Mouse (Mus musculus) neural tube, embryonic 15.5 days (tissue): Measurements from ENCODE around the gene Ercc5. TPM values are rescaled to one million over a fixed set of nuclear protein-coding genes. Genes with fewer than 3 reads are reported as not detected.

Experiments
- ATAC-seq: fragments of 200-750 bp; cut with Nextera tagmentation; 2 replicates; pipeline ENCODE4 v1.8.0; 2017; ENCODE audit warnings: mild to moderate bottlenecking, moderate TSS enrichment, moderate library complexity; ENCODE audit not compliant: low FRiP score
- H3K27ac ChIP-seq: fragments of 300-500 bp; sonication (generic); replicated peaks from 2 replicates; pipeline ENCODE4 v1.5.1; 2015; ENCODE audit warnings: mild to moderate bottlenecking, inconsistent platforms
- H3K27me3 ChIP-seq: fragments of 300-500 bp; sonication (generic); replicated peaks from 2 replicates; pipeline ENCODE4 v1.6.1; 2015; ENCODE audit warnings: inconsistent platforms
- H3K36me3 ChIP-seq: fragments of 300-500 bp; sonication (generic); 2 replicates; pipeline ENCODE4 v1.6.1; 2015; ENCODE audit warnings: inconsistent platforms
- H3K4me1 ChIP-seq: fragments of 300-500 bp; sonication (generic); 2 replicates; pipeline ENCODE4 v1.6.1; 2015; ENCODE audit warnings: inconsistent platforms
- H3K4me2 ChIP-seq: fragments of 300-500 bp; sonication (generic); 2 replicates; pipeline ENCODE4 v1.6.1; 2015; ENCODE audit warnings: inconsistent platforms, mild to moderate bottlenecking, moderate library complexity
- H3K4me3 ChIP-seq: fragments of 300-500 bp; sonication (generic); replicated peaks from 2 replicates; pipeline ENCODE4 v1.5.1; 2015; ENCODE audit warnings: mild to moderate bottlenecking, inconsistent platforms
- H3K9ac ChIP-seq: fragments of 300-500 bp; sonication (generic); replicated peaks from 2 replicates; pipeline ENCODE4 v1.6.1; 2015; ENCODE audit warnings: mild to moderate bottlenecking, inconsistent platforms
- H3K9me3 ChIP-seq: fragments of 300-500 bp; sonication (generic); replicated peaks from 2 replicates; pipeline ENCODE4 v1.6.1; 2016; ENCODE audit warnings: inconsistent platforms
- WGBS: fragments of 180-500 bp; shearing (Covaris S2); methylation state at CpG from one replicate; pipeline ENCODE4 v1.1.7; 2015; ENCODE audit warnings: mixed read lengths; 5-methylcytosine and 5-hydroxymethylcytosine counted together
- polyA plus RNA-seq: library from polyadenylated mRNA; unstranded; fragments of >200 nt; fragmentation: Nextera tagmentation; extraction: Ambion mirVana; gene quantifications from 2 replicates; pipeline ENCODE4 v1.2.1, GENCODE M21; 2015

Ercc5 gene
- polyA plus RNA-seq, 1 experiment from 2014 or later: 24.2 TPM

GRCm38 (mm10) chr1:44186396-44186795 is 38.9 kb downstream of the Ercc5 start:
- no peak overlapping the region for H3K27ac ChIP-seq
- H3K9ac ChIP-seq: no peak overlapping the region
- H3K4me2 ChIP-seq: no peak overlapping the region
- peaks cover 13% of the 10 kb centered on the region for H3K36me3 ChIP-seq
- no peak overlapping the region for H3K4me3 ChIP-seq
- no peaks in the 10 kb centered on the region for H3K27me3 ChIP-seq
- H3K9me3 ChIP-seq: no peaks in the 10 kb centered on the region
- H3K4me1 ChIP-seq: no peaks in the 10 kb centered on the region
- ATAC-seq: peak; percentile 77

GRCm38 (mm10) chr1:44198273-44199171 is 51.0 kb downstream of the Ercc5 start:
- Histone ChIP-seq H3K9me3 (no peaks in the 10 kb centered on the region), H3K36me3 (no peaks in the 10 kb centered on the region), H3K4me1 (peaks cover 6% of the 10 kb centered on the region; the same call in 1 of the 2 replicates), H3K27ac (no peak overlapping the region), H3K4me2 (peak overlapping the region; percentile 72), H3K4me3 (peak overlapping the region; percentile 44), H3K9ac (peak overlapping the region; percentile 30), H3K27me3 (no peaks in the 10 kb centered on the region)
- WGBS: 12% methylated on average over 47 of the region's 47 CpGs
- ATAC-seq: peak; percentile 77

- 90% methylated on average over 15 of the region's 15 CpGs for WGBS
- Histone ChIP-seq H3K27ac (no peak overlapping the region), H3K4me3 (no peak overlapping the region), H3K9me3 (no peaks in the 10 kb centered on the region), H3K4me1 (peaks cover 6% of the 10 kb centered on the region; the same call in 1 of the 2 replicates), H3K27me3 (no peaks in the 10 kb centered on the region), H3K36me3 (no peaks in the 10 kb centered on the region), H3K9ac (no peak overlapping the region), H3K4me2 (no peak overlapping the region)
- no peak for ATAC-seq
Measured at GRCm38 (mm10) chr1:44202876-44203275, 55.3 kb downstream of the Ercc5 start.

- Histone ChIP-seq H3K4me1 (no peaks in the 10 kb centered on the region), H3K36me3 (no peaks in the 10 kb centered on the region), H3K9me3 (no peaks in the 10 kb centered on the region), H3K9ac (no peak overlapping the region), H3K4me3 (no peak overlapping the region), H3K27ac (no peak overlapping the region), H3K27me3 (no peaks in the 10 kb centered on the region), H3K4me2 (no peak overlapping the region)
- WGBS: 52% methylated on average over 2 of the region's 2 CpGs
- no peak for ATAC-seq
Measured at GRCm38 (mm10) chr1:44214443-44214842, 66.9 kb downstream of the Ercc5 start.

GRCm38 (mm10) chr1:44216352-44217116 is 69.0 kb downstream of the Ercc5 start:
- no peak for ATAC-seq
- Histone ChIP-seq H3K27ac (no peak overlapping the region), H3K36me3 (no peaks in the 10 kb centered on the region), H3K27me3 (no peaks in the 10 kb centered on the region), H3K4me3 (no peak overlapping the region), H3K9me3 (no peaks in the 10 kb centered on the region), H3K4me1 (no peaks in the 10 kb centered on the region), H3K9ac (no peak overlapping the region), H3K4me2 (no peak overlapping the region)
- WGBS: 82% methylated on average over 2 of the region's 2 CpGs

- no peak for ATAC-seq
- no peaks in the 10 kb centered on the region for H3K9me3 ChIP-seq
- H3K36me3 ChIP-seq: no peaks in the 10 kb centered on the region
- no peak overlapping the region for H3K4me2 ChIP-seq
- no peak overlapping the region for H3K27ac ChIP-seq
- H3K4me1 ChIP-seq: no peaks in the 10 kb centered on the region
- H3K27me3 ChIP-seq: no peaks in the 10 kb centered on the region
- WGBS: 79% methylated on average over 2 of the region's 2 CpGs
- H3K9ac ChIP-seq: no peak overlapping the region
- no peak overlapping the region for H3K4me3 ChIP-seq
Measured at GRCm38 (mm10) chr1:44217118-44217517, 69.6 kb downstream of the Ercc5 start.

GRCm38 (mm10) chr1:44218876-44219275 is 71.3 kb downstream of the Ercc5 start, which contains the start of gene Mettl21e:
Gene Mettl21e, minus strand, starts transcription at chr1:44218961.
- 83% methylated on average over 1 of the region's 1 CpGs for WGBS

GRCm38 (mm10) chr1:44229044-44229443 is 81.5 kb downstream of the Ercc5 start:
- H3K9me3 ChIP-seq: no peaks in the 10 kb centered on the region
- H3K4me3 ChIP-seq: no peak overlapping the region
- no peaks in the 10 kb centered on the region for H3K36me3 ChIP-seq
- 65% methylated on average over 2 of the region's 2 CpGs for WGBS
- no peak overlapping the region for H3K27ac ChIP-seq
- H3K4me2 ChIP-seq: no peak overlapping the region
- no peaks in the 10 kb centered on the region for H3K4me1 ChIP-seq
- peak; percentile 89 for ATAC-seq
- no peaks in the 10 kb centered on the region for H3K27me3 ChIP-seq
- no peak overlapping the region for H3K9ac ChIP-seq

More at GRCm38 (mm10) chr1:44218876-44219275, 71.3 kb downstream of the Ercc5 start, which contains the start of gene Mettl21e:
- no peaks in the 10 kb centered on the region for H3K27me3 ChIP-seq
- H3K36me3 ChIP-seq: no peaks in the 10 kb centered on the region
- ATAC-seq: no peak
- H3K4me3 ChIP-seq: no peak within 1 kb of the TSS
- no peaks in the 10 kb centered on the region for H3K4me1 ChIP-seq
- H3K27ac ChIP-seq: no peak within 1 kb of the TSS
- no peak within 1 kb of the TSS for H3K4me2 ChIP-seq
- no peak within 1 kb of the TSS for H3K9ac ChIP-seq
- no peaks in the 10 kb centered on the region for H3K9me3 ChIP-seq

Other genes starting within 250 kb of the Ercc5 start
- 60.4 and 60.6 TPM in 2 replicates for gene Tpp2, start 214.1 kb upstream of the Ercc5 start, polyA plus RNA-seq
- 1.6 and 2.4 TPM in 2 replicates for gene Mettl21c, start 127.7 kb upstream of the Ercc5 start, polyA plus RNA-seq
- 0.05 TPM in 2 replicates for gene Gm8251, start 85.8 kb upstream of the Ercc5 start, polyA plus RNA-seq
- gene Tex30, start 45.3 kb upstream of the Ercc5 start, polyA plus RNA-seq: 42.6 and 53.8 TPM in 2 replicates
- gene Kdelc1, start 28.9 kb upstream of the Ercc5 start, polyA plus RNA-seq: 27.9 and 29.9 TPM in 2 replicates
- 24.6 and 28.9 TPM in 2 replicates for gene Bivm, start 28.8 kb upstream of the Ercc5 start, polyA plus RNA-seq
- gene Mettl21e, start 71.2 kb downstream of the Ercc5 start, polyA plus RNA-seq: 0.06 TPM in 1 of 2 replicates, not detected in the other